Mouse (Mus musculus) spleen, adult 2 months (tissue): ENCODE data around the gene Naip5. TPM values are rescaled to one million over a fixed set of nuclear protein-coding genes. Genes with fewer than 3 reads are reported as not detected.
"Not testable (repeated sequence)": the region's sequence is repeated elsewhere in the genome, so short reads cannot be mapped to it uniquely, and the experiment has no call there.

Experiments
- DNase-seq, 2 experiments: peaks; one replicate each; pipeline versions ENCODE4 v3.0.0 to v3.0.0-alpha.2; 2012 to 2021; ENCODE audit warnings: low spot score in 2 of 2, low read depth in 1 of 2
- H3K27ac ChIP-seq: fragments of 200-500 bp; 2 replicates; pipeline ENCODE4 v1.5.1; 2012; ENCODE audit warnings: low read length, inconsistent platforms; ENCODE audit not compliant: insufficient read depth
- H3K27me3 ChIP-seq: fragments of 200-500 bp; 2 replicates; pipeline ENCODE4 v1.6.1; 2012; ENCODE audit warnings: mild to moderate bottlenecking, moderate library complexity, low read length, inconsistent platforms; ENCODE audit not compliant: control insufficient read depth, insufficient read depth
- H3K36me3 ChIP-seq: fragments of 200-500 bp; 2 replicates; pipeline ENCODE4 v1.6.1; 2012; ENCODE audit warnings: mild to moderate bottlenecking, low read length, inconsistent platforms; ENCODE audit not compliant: control insufficient read depth, insufficient read depth
- H3K4me1 ChIP-seq: fragments of 200-500 bp; 2 replicates; pipeline ENCODE4 v1.6.1; 2011; ENCODE audit warnings: inconsistent platforms; ENCODE audit not compliant: control insufficient read depth, insufficient read depth, insufficient read length
- H3K4me3 ChIP-seq: fragments of 200-500 bp; 2 replicates; pipeline ENCODE4 v1.5.1; 2011; ENCODE audit warnings: mild to moderate bottlenecking, inconsistent platforms; ENCODE audit not compliant: insufficient read depth, insufficient read length; ENCODE audit errors: extremely low read depth
- CTCF ChIP-seq: fragments of 200-500 bp; IDR thresholded peaks from 2 replicates; pipeline ENCODE4 v1.5.1; 2011; ENCODE audit warnings: mild to moderate bottlenecking, inconsistent platforms; ENCODE audit not compliant: insufficient read depth, insufficient read length, insufficient replicate concordance; ENCODE audit errors: extremely low read depth
- POLR2A ChIP-seq: fragments of 200-500 bp; IDR thresholded peaks from 2 replicates; pipeline ENCODE4 v1.6.1; 2011; ENCODE audit warnings: low read depth, low read length, inconsistent platforms
- WGBS: fragments of 180-500 bp; shearing (Covaris S2); methylation state at CpG from one replicate; pipeline ENCODE4 v1.1.7; 2018; 5-methylcytosine and 5-hydroxymethylcytosine counted together
- polyA plus RNA-seq: library from polyadenylated mRNA; depleted of rRNA; stranded (reverse); fragments of >200 nt; gene quantifications from 2 replicates; pipeline ENCODE4 v1.2.3, GENCODE M21; 2012; rRNA removed

Naip5 gene
- 3.7 and 4.2 TPM in 2 replicates for polyA plus RNA-seq

- not testable (repeated sequence) for H3K36me3 ChIP-seq, H3K4me1 ChIP-seq, H3K27me3 ChIP-seq, H3K27ac ChIP-seq, DNase-seq
- 88% methylated on average over 4 of the region's 4 CpGs for WGBS
- H3K4me3 ChIP-seq: peak within 1 kb of the TSS; percentile 61
Observed at GRCm38 (mm10) chr13:100246223-100246622, at the start of gene Naip5. Gene Naip5, minus strand, starts transcription at chr13:100246323.

- DNase-seq: no peak
- WGBS: 88% methylated on average over 1 of the region's 1 CpGs
- Histone ChIP-seq H3K4me1 (no peaks in the 10 kb centered on the region), H3K4me3 (no peak overlapping the region), H3K36me3 (no peaks in the 10 kb centered on the region), H3K27ac (no peak overlapping the region), H3K27me3 (no peaks in the 10 kb centered on the region)
- TF ChIP-seq CTCF (no peak), POLR2A (no peak)
Observed at GRCm38 (mm10) chr13:100284611-100285010, 38.5 kb upstream of the Naip5 start.

- no CpG with 5 or more reads among the region's 1 CpGs for WGBS
- H3K27ac ChIP-seq, H3K36me3 ChIP-seq, H3K4me1 ChIP-seq, DNase-seq, H3K27me3 ChIP-seq, H3K4me3 ChIP-seq: not testable (repeated sequence)
Observed at GRCm38 (mm10) chr13:100271474-100272132, 25.5 kb upstream of the Naip5 start.

GRCm38 (mm10) chr13:100256996-100257395, 10.9 kb upstream of the Naip5 start:
- not testable (repeated sequence) for DNase-seq, H3K4me1 ChIP-seq, H3K4me3 ChIP-seq, H3K27me3 ChIP-seq, H3K36me3 ChIP-seq, H3K27ac ChIP-seq
- WGBS: 79% methylated on average over 2 of the region's 2 CpGs

- WGBS: 91% methylated on average over 6 of the region's 6 CpGs
- H3K27me3 ChIP-seq, H3K4me1 ChIP-seq, H3K27ac ChIP-seq, H3K36me3 ChIP-seq, H3K4me3 ChIP-seq, DNase-seq: not testable (repeated sequence)
Observed at GRCm38 (mm10) chr13:100255925-100256324, 9.8 kb upstream of the Naip5 start.

GRCm38 (mm10) chr13:100251897-100252296, 5.8 kb upstream of the Naip5 start:
- WGBS: 72% methylated on average over 2 of the region's 2 CpGs
- not testable (repeated sequence) for H3K27ac ChIP-seq, H3K4me3 ChIP-seq, H3K4me1 ChIP-seq, H3K27me3 ChIP-seq, H3K36me3 ChIP-seq, DNase-seq

GRCm38 (mm10) chr13:100246896-100247519, 885 bp upstream of the Naip5 start:
- 23% methylated on average over 5 of the region's 5 CpGs for WGBS
- not testable (repeated sequence) for H3K27ac ChIP-seq, H3K27me3 ChIP-seq, H3K4me1 ChIP-seq, H3K36me3 ChIP-seq, DNase-seq
- peak overlapping the region; percentile 61 for H3K4me3 ChIP-seq

GRCm38 (mm10) chr13:100243702-100244101, 2.4 kb downstream of the Naip5 start:
- DNase-seq: no peak
- no peak for TF ChIP-seq CTCF
- TF ChIP-seq POLR2A: no peak
- H3K4me3 ChIP-seq: no peak overlapping the region
- no peaks in the 10 kb centered on the region for H3K27me3 ChIP-seq
- no peaks in the 10 kb centered on the region for H3K4me1 ChIP-seq
- no peak overlapping the region for H3K27ac ChIP-seq
- no peaks in the 10 kb centered on the region for H3K36me3 ChIP-seq

GRCm38 (mm10) chr13:100213683-100214082, 32.4 kb downstream of the Naip5 start:
- WGBS: 91% methylated on average over 1 of the region's 1 CpGs
- not testable (repeated sequence) for H3K27ac ChIP-seq, H3K36me3 ChIP-seq, DNase-seq, H3K4me1 ChIP-seq, H3K4me3 ChIP-seq, H3K27me3 ChIP-seq
